Mouse (Mus musculus): ENCODE results near the gene Cdkn2b.

DNA sequence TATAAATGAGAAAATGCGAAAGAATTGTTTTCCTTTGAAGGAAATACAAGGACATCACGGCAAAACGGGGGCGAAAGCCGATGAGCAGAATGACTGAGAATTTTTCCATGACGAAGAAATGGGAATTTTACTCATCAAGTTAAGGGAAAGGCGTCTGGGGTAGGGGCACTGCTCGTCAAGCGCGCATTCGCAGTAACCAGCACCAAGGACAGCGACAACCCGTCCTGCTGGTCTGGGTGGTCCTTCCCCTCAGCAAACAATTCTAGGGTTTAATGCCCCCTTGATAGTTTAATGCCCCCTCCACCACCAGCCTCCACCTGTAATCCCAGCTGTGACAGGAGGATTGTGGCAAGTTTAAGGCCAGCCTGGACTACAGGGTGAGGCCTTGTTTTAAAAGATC is 2.6 kb upstream of the Cdkn2b start:
- TF ChIP-seq EP300 (optimal IDR thresholded peaks at IDR 0.05) (no peak), CTCF (IDR thresholded peaks at IDR 0.05; ENCODE audit: low read depth) (no peak)

Measured in stomach, postnatal 0 days (tissue).